Mouse (Mus musculus) adrenal gland, adult 2 months (tissue): Measurements from ENCODE around the gene Rin3. TPM values are rescaled to one million over a fixed set of nuclear protein-coding genes. Genes with fewer than 3 reads are reported as not detected.

Source experiments
- DNase-seq: peaks from one replicate; pipeline ENCODE4 v3.0.0; 2021
- polyA plus RNA-seq: library from polyadenylated mRNA; depleted of rRNA; stranded (reverse); fragments of >200 nt; gene quantifications from 2 replicates; pipeline ENCODE4 v1.2.3, GENCODE M21; 2012
- total RNA-seq, 2 experiments: library from RNA; stranded (reverse); gene quantifications; 2 replicates each; pipeline ENCODE4 v1.2.3; 2021

The Rin3 gene
- total and polyA plus RNA-seq, 3 experiments = 8.9 to 15.1 (median 12.3) TPM

DNA sequence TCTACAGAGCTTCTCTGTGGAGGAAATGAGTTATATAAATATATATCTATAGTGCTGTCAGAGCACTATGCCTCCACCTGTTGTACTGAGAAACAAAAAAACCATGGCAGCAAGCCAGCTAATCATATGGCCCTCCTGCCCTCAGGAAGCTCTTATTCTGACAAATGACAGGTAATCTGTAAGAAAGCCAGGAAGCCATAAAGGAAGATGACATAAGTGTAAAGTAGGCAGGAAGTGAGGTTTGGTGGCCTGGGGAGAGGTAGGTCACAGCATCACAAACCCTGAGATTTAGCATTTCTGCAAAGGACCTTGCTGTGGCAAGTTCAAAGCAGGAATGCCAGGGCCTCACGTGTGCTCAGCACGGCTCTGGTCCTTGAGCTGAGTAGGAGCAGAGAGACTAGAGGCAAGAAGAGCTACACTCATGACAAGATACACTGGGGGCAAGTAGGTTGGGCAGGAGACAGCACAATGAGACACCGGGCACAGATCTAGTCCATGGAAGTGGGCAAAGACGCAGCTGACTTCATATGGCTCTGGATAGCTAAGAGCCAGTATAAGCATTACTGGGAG lies 88.2 kb downstream of the Rin3 start:
- peak; percentile 61 for DNase-seq

DNA sequence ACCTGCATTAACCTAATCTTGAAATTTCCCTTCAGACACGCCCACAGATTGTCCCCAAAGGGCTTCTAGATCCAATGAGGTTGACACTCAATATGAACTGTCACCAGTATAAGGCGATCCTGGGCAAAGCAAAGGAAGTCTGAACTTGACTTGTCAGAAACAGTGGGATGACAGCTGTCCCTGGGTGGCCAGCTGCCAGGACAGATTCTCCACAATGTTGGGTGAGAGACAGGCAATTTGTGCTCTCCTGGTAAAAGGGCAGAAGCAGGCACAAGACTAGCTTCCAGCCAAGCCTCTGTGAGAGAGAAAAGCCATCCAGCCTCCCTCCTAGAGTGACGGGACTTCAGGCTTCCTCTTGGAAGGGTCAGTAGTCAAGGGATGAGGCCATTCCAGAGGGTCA lies 89.5 kb downstream of the Rin3 start:
- DNase-seq = no peak

DNA sequence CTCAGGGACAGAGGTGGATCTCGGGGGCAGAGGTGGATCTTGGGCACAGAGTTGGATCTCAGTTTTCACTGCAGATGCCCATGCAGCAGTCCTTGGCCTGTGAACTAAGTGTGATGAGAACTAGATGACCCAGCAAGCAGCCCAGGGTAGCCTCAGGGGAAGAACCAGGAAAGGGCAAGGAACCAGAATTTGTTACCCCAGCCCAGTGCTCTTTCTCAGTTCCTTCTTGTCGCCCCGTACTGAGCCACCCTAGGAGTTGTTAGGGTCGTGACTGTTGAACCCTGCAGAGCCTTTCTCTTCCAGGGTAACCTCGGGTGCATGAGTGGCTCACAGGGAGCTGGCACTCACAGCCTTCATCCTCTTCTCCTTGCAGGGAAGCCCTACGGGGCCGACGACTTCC lies 99.3 kb downstream of the Rin3 start:
- DNase-seq = no peak

DNA sequence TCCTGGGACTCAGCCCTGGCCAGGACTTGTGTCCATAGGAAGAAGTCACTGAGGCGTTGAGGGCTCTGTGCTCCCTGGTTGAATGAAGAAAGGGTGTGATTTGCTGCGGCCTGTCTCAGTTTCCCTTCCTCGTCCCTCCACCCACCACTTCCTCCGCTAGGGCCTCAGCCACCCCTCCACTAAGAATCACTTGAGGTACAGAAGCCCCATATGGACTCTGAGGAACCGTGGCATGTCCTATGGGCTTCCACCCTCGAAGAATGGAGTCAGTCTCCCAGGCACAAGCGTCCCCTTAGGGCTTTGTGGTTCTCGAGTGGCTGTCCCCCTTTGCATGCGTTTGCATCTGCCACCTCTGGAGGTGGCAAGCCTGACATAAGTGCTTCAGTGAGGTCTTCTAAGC lies 100.4 kb downstream of the Rin3 start:
- no peak for DNase-seq

DNA sequence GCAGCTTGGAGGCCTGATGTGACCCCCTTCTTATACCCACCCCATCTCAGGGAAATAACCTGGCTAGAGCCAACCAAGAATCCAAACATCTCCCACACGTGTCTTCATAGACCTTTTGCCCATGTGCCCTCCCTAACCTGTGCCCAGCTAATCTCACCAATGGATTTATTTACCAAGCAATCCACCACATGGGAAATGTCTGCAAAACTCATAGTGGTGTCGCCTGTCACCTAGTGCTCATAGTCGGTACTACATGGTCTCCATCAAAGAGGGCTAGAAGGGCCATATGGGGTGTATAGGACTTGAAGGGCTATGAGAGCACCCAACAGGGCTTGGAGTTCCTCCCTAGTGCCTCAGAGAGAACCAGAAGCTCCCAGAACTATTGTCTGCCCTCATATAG lies 102.0 kb downstream of the Rin3 start:
- no peak for DNase-seq

DNA sequence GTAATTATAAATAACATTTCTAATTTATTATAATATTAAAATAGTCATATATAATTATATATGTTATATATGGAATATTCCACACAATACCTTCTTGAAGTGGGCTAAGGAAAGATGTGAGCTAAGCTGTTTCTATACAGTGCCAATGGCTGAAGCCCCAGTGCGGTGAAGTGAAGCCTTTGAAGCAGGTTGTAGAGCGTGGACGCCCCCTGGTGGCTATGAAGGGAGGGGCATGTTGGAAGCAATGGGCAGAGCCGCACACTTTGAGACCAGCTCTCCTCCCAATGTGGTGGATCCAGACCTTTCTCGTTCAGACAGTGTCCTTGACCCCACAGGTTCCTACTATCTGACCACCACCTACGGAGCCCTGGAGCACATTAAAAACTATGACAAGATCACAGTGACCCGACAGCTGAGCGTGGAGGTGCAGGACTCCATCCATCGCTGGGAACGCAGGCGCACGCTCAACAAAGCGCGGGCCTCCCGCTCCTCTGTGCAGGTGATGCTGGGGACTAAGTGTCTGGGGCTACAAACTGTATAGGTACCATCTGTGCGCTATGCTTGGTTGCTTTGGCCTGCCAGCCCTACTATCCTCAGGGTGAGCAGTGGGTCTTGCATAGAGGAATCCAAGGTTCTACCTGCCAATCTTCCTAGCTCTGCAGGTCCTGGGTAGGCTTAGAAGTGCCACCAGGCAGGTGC lies 104.5 kb downstream of the Rin3 start:
- peak; percentile 78 for DNase-seq

DNA sequence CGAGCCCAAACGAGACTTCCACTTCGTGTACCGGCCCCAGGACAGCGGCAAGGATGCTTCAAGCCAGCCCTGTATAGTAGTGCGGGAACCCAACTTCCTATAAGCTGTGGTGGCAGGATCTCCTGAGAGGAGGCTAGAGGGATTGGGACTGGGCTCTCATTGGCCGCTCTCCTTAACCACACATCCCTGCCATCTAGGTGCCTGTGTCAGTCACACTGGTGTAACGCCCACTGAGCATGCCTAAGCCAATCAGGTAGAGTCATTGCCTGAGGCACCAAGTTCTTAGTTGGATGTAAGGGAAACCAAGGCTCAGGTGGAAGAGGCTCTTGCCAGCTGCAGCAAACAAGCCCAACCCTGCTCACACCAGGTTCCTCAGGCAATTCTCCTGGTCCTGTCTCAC lies 107.2 kb downstream of the Rin3 start:
- DNase-seq = no peak

DNA sequence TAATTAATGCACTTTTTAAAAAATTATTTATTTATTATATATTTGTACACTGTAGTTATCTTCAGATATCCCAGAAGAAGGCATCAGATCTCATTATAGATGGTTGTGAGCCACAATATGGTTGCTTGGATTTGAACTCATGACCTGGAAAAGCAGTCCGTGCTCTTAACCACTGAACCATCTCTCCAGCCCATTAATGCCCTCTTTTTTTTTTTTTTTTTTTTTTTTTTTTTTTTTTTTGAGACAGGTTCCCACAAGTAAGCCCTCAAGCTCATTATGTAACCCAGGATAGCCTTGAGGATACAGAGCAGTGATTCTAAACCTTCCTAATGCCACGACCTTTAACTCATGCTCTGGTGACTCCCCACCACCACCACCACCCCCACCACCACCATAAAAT lies 108.3 kb downstream of the Rin3 start:
- DNase-seq = no peak

DNA sequence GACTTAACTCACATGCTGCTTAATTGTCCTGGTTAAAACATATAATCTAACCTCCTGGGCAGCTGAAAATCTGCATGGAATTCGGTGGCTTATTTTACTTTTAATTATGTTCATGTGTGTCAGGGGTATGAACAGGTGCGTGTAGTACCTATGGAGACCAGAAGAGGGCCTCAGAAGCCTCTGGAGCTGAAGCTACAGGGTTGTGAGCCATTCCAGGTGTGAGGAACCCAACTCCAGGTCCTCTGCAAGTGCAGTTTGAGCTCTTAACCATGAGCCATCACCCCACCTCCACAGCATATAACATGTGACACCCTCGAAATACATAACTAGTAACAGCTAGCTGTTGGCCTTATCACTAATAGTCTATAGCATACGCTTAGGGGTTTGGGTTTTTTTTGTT lies 109.1 kb downstream of the Rin3 start:
- DNase-seq = no peak

DNA sequence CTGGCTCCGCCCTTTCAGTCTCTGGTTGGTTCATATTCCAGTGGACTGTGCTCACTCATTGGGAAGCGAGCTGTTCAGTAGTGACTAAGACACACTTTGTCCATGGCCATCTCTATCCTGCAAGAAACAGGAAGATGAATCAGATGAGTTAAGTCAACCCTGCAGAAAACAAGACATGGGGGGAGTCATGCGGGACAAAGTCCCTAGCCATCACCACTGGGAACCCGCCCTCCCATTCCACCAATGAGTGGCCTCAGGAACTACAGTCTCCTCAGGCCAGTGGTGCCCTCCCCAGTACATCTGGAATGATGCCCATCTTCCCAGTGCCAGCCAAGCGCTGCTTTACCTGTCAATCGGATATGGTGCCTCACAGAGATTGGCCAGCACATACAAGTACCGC lies 111.6 kb downstream of the Rin3 start:
- no peak for DNase-seq

DNA sequence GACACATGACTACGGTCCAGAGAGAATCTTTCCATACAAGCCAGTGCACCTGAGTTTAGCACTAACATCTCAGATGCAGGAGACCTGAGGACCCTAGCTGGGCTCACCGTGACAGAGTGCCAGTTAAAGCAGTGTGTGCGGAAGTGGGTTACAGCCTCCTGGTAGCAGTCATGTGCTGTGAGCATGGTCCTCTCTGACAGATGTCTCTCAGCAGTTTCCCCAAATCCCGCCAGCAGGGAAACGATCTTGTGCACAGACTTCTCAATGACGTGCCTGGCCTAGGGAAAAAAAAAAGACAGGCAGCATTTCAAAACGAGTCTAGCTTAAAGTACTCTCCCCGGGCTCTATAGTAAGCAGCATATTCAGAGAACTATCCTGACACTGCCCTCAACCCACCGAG lies 112.7 kb downstream of the Rin3 start:
- DNase-seq = no peak

DNA sequence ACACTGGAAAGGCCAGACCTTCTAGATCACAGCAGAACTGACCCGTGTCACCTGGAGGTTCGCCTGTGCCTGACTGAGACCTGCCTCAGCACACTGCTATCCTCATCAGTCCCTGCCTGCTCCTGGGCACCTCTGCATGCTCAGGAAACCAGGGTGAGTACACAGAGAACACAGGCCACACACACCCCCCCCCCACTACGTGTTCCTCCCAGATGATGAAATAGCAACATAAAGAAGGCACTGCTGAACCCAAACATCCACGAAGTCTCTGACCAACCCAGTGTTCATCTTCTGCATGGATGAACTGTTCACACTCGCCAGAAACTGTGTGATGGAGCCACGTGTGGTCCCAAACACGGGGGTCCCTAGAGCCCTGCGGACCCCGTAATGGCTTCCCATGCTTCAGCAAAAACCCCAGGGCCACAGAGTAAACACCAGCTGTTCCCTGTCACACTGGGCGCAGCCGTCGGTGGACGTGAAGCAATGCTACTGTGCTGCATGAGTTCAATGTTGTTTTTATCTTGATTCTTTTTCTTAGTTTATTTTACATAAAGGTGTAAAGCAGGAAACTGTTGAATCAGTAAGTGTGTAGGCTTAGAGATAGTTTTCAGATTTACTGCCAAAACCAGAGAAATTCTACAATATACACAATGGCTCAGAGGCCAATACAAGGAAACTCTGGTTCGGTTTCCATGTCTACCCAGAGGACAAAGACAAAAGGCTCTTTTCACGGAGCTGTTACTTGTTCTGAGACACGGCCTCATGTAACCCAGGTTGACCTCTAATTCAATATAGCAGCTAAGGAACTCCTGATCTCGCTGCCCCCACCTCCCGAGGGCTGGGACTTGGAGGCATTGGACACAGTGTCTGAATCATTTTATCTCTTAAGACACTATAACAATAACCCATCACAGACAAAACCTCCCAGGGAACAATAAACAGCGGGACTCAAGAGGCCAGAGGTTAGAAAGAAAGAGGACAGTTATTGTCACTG lies 113.4 kb downstream of the Rin3 start:
- DNase-seq = no peak

DNA sequence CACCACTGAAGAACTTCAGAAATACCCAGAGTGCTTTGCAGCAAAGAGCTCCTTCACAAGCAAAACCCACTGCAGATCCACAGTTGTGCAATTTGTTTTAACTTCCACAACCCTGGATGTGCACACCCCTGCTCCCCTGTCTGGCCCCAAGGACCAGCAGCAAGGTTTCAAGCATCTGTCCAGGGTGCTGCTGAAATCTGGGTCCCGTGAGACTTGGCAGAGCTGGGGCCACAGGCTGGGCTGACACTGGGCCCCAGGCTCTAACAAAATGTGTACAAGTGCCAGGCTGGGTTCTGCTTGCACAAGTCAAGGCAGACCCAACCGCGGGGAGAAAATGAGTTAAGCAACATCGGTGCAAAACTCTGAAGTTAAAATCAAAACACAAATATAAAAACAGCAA lies 115.7 kb downstream of the Rin3 start:
- no peak for DNase-seq

DNA sequence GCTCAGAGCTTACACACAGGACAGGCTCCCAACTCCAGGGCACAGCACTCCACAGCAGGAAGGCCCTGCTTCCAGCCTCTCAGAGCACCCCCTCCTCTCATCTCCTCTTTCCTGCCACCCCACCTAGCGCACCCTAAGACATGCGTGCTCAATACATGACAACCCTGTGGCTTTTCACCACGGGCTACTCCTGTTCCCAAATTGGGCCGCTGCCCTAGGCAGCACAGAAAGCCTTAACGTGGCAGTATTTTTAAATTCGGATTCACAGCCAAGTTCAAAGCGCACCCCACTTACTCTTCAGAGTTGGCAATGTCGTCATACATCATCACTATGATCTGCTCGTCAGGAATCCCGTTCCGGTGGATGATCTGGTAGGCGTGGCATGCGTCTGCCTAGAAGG lies 130.3 kb downstream of the Rin3 start:
- DNase-seq = no peak

DNA sequence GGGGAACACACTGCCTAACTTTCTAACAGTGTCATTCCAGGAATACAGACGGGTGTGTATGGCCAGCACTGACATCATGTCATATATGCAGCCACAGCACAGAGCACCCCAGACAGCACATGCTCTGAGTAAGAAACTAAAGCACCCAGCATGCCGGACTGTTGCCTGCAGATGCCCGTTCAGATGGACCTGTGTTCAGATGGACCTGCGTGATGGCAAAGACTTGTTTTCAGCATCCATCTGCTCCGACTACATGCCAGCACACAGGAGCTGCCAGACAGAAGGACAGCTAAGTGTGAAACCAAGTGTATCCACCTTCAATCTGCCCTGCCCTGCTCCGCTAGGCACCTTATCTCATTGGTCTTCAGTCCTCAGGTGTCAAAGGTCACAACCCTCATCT lies 131.8 kb downstream of the Rin3 start:
- DNase-seq = no peak

DNA sequence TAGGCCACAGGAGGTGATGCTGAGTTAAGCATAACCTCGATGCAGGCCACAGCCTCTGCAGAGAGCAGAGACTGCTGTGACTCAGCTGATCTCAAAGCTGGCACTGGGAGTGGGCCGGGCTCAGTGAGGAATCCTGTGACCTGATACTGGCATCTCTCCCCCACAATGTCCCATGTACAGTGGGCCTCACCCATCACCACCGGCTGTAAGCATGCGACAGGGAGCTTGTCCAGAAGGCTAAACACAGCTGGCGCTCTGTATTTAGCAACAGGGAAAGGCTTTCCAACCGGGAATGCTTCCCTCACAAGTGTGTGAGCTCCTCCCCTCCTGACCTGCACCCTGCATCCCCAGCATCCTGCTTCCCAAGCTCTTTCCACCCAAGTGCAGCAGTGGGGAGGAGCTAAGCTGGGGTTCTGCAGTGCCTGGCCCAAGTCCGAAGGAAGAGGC lies 133.6 kb downstream of the Rin3 start:
- no peak for DNase-seq

DNA sequence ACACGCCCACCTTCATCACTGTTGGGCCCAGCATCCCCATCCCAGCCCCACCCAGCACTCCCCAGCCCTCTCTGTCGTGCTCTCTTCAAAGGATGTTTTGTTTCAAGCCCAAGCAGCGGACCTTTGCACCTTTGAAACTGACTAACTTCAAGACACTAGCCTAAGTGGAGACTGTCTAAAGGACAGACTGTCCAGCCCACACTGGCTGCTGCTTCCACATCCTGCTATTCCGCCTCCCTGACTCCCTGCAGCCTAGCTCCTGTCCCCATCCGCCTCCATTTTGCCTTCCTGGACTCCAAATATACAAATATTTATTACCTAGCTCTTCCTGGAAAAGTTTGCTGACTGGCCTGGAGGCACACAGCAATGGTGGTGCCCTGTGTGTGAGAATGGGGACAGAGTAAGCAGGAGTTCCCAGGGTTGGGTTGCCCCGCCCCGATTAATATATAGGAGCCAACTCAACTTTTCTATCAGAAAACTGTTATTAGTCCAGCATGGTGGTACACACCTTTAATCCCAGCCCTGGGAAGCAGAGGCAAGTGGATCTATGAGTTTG lies 134.2 kb downstream of the Rin3 start:
- DNase-seq = no peak

DNA sequence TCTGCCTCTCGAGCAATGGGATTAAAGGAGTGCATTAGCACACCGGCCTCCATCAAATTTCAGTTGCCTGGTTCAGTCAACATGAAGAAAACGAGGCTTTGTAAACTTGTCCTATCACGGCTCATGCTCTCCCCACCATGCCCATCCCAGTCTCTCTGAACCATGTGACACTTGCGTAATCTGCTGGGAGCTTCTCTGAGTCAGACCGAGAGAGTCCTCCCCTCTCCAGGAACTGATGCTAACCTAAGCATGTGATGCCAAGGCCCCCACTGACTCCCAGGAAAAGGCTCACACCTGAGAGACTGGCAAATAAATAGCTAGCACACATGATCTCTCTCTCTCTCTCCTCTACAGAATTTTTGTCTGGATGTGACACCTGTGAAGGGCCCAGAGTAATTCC lies 134.9 kb downstream of the Rin3 start:
- DNase-seq = no peak

DNA sequence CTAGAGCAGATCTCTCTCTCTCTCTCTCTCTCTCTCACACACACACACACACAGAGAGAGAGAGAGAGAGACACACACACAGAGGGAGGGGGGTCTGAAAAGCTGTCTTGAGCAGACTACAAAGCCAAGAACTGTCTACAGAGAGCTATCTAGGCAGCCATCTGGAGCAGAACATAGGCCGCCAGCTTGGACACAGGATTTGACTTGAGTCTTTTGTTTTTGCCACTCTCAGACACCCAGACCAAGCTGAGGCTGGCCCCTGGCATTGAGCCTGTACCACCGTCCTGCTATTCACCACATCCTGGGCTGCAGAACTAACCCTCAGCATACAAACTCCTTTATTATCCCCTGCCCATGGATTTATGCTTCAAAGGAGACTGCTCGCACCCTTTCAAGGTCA lies 136.7 kb downstream of the Rin3 start:
- no peak for DNase-seq

DNA sequence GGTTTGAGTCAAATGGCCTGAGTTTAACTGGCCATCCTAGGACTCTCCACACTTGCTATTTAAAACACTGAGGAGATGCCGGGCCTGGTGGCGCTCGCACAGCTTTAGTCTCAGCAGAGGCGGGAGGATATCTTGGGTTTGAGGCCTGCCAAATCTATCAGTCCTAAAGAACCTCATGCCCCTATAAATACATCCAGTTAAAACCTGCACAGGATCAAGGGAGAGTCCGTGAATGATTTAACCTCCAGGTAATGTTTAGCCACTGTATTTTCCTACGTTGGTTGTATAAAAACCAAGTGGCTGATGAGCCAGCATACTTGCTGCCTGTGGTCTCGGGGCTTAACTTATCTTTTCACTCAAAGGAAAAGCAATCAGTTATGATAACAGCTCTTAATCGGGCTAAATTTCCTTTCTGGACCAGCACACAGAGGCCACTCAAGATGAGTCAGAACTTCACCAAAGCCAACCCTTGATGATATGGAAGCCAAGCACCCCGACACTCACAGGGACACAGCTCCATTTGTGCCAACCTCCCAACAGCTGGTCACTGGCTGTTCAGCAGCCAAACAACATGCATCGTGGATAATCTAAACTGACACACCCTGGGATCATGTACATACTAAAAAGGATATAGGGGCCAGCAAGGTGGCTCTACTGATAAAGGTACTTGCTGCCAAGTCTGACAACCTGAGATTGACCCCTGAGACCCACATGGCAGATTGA lies 137.5 kb downstream of the Rin3 start:
- DNase-seq = no peak

DNA sequence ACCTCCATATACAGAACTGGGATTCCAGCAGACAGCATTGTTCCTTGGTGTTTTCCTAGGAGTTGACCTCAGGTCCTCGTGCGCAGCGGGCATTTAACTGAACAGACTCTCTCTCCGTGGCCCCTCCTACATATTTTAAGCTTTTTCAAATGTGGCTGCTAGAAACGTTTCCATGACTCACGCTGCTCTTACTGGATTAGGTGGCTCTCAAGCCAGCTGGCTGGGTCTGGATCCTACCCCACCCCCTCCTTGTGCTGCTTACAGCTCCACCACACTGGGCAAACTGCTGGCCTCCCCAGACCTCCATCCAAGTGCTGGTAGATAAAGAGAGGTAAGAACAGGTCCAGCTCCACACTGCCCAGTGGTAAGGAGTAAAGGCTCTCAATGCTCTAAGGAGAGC lies 139.2 kb downstream of the Rin3 start:
- DNase-seq = peak; percentile 78
